Mouse (Mus musculus) 3134 (cell line): ENCODE data around the gene Tmprss9.

Experiments
- DNase-seq: peaks from one replicate; pipeline ENCODE4 v3.0.0-alpha.2; 2011; ENCODE audit warnings: low spot score; ENCODE audit not compliant: insufficient read length; ENCODE audit errors: extremely low read depth

The Tmprss9 gene

GRCm38 (mm10) chr10:80842334-80842733 lies 29.3 kb upstream of the Tmprss9 start:
- no peak for DNase-seq

- no peak for DNase-seq
These were observed 28.3 kb upstream of the Tmprss9 start for GRCm38 (mm10) chr10:80843087-80843930.

GRCm38 (mm10) chr10:80843931-80844547 lies 27.6 kb upstream of the Tmprss9 start, which contains the start of gene Lingo3:
TSS of gene Lingo3 (minus strand) at chr10:80844039.
- no peak for DNase-seq

GRCm38 (mm10) chr10:80845055-80845693 lies 26.5 kb upstream of the Tmprss9 start:
- no peak for DNase-seq

- DNase-seq, result no peak
These were observed 25.9 kb upstream of the Tmprss9 start for GRCm38 (mm10) chr10:80845732-80846131.

GRCm38 (mm10) chr10:80848571-80848970 lies 23.1 kb upstream of the Tmprss9 start:
- peak; percentile 75 for DNase-seq

GRCm38 (mm10) chr10:80854913-80855748 lies 16.5 kb upstream of the Tmprss9 start, which contains the start of the genes Lsm7 and Sppl2b:
TSS of gene Lsm7 (minus strand) at chr10:80855209.
TSS of gene Sppl2b (plus strand) at chr10:80855275.
- DNase-seq, result peak; percentile 97

- no peak for DNase-seq
These were observed 15.9 kb upstream of the Tmprss9 start for GRCm38 (mm10) chr10:80855749-80856073.

GRCm38 (mm10) chr10:80856267-80856666 lies 15.4 kb upstream of the Tmprss9 start:
- peak; percentile 70 for DNase-seq

GRCm38 (mm10) chr10:80856908-80857307 lies 14.7 kb upstream of the Tmprss9 start:
- DNase-seq, result no peak

- no peak for DNase-seq
These were observed 14.3 kb upstream of the Tmprss9 start for GRCm38 (mm10) chr10:80857386-80857785.

GRCm38 (mm10) chr10:80857848-80858247 lies 13.8 kb upstream of the Tmprss9 start:
- no peak for DNase-seq

- no peak for DNase-seq
These were observed 13.2 kb upstream of the Tmprss9 start for GRCm38 (mm10) chr10:80858350-80858935.

- DNase-seq, result no peak
These were observed 9.3 kb upstream of the Tmprss9 start for GRCm38 (mm10) chr10:80862305-80862704.

- no peak for DNase-seq
These were observed 7.2 kb upstream of the Tmprss9 start for GRCm38 (mm10) chr10:80864446-80864845.

GRCm38 (mm10) chr10:80870993-80871392 lies 655 bp upstream of the Tmprss9 start:
- DNase-seq, result no peak

- no peak for DNase-seq
These were observed 2.4 kb downstream of the Tmprss9 start for GRCm38 (mm10) chr10:80874035-80874434.

GRCm38 (mm10) chr10:80876028-80876427 lies 4.4 kb downstream of the Tmprss9 start:
- DNase-seq, result no peak

- DNase-seq, result no peak
These were observed 4.9 kb downstream of the Tmprss9 start for GRCm38 (mm10) chr10:80876594-80876993.

- no peak for DNase-seq
These were observed 8.5 kb downstream of the Tmprss9 start for GRCm38 (mm10) chr10:80880131-80880641.
